Mouse (Mus musculus): ENCODE measurements around the gene Rims3.
A peak's percentile ranks its signal among the peaks of the same experiment; 100 is the strongest.

Rims3 gene

GRCm38 (mm10) chr4:120854588-120855319 is at the start of gene Rims3:
Rims3 (plus strand) TSS chr4:120854816.
- DNase-seq, result peak; percentile 13 to 76

- DNase-seq, result peak; percentile 67 to 69
These were observed 48.8 kb upstream of the Rims3 start for GRCm38 (mm10) chr4:120805816-120806215.

- no peak for DNase-seq
These were observed 40.9 kb upstream of the Rims3 start for GRCm38 (mm10) chr4:120813762-120814161.

- DNase-seq, result peak; percentile 69 to 84
These were observed 40.4 kb upstream of the Rims3 start for GRCm38 (mm10) chr4:120814171-120814570.

GRCm38 (mm10) chr4:120815163-120815562 is 39.5 kb upstream of the Rims3 start:
- no peak for DNase-seq

- DNase-seq, result peak; percentile 84 to 97
These were observed 38.8 kb upstream of the Rims3 start for GRCm38 (mm10) chr4:120815622-120816334.

- DNase-seq, result peak; percentile 39
These were observed 37.4 kb upstream of the Rims3 start for GRCm38 (mm10) chr4:120817002-120817774.

GRCm38 (mm10) chr4:120817951-120818350 is 36.7 kb upstream of the Rims3 start:
- DNase-seq, result no peak

- no peak for DNase-seq
These were observed 35.3 kb upstream of the Rims3 start for GRCm38 (mm10) chr4:120819296-120819695.

GRCm38 (mm10) chr4:120819871-120820270 is 34.7 kb upstream of the Rims3 start:
- no peak for DNase-seq

GRCm38 (mm10) chr4:120822191-120822911 is 32.3 kb upstream of the Rims3 start:
- DNase-seq, result peak; percentile 38 to 71

GRCm38 (mm10) chr4:120825100-120825553 is 29.5 kb upstream of the Rims3 start:
- DNase-seq, result peak; percentile 97 to 98

GRCm38 (mm10) chr4:120825577-120826326 is 28.9 kb upstream of the Rims3 start:
- DNase-seq, result peak; percentile 99 to 100

GRCm38 (mm10) chr4:120826418-120826817 is 28.2 kb upstream of the Rims3 start:
- no peak for DNase-seq

GRCm38 (mm10) chr4:120830767-120831166 is 23.8 kb upstream of the Rims3 start:
- no peak for DNase-seq

GRCm38 (mm10) chr4:120831472-120831871 is 23.1 kb upstream of the Rims3 start, which contains the start of gene Nfyc:
Nfyc (minus strand) TSS chr4:120831572.
- no peak for DNase-seq

- DNase-seq, result no peak
These were observed 13.3 kb upstream of the Rims3 start for GRCm38 (mm10) chr4:120841342-120841741.

GRCm38 (mm10) chr4:120844423-120845082 is 10.1 kb upstream of the Rims3 start:
- no peak for DNase-seq

- DNase-seq, result no peak
These were observed 9.5 kb upstream of the Rims3 start for GRCm38 (mm10) chr4:120845098-120845497.

GRCm38 (mm10) chr4:120848909-120849308 is 5.7 kb upstream of the Rims3 start:
- DNase-seq, result no peak

GRCm38 (mm10) chr4:120849451-120849850 is 5.2 kb upstream of the Rims3 start:
- DNase-seq, result no peak

Measured in kidney, postnatal 36 days (tissue).